Mouse (Mus musculus) myocyte (in vitro differentiated cells): Measurements from ENCODE around the gene Cirbp. TPM values are rescaled to one million over a fixed set of nuclear protein-coding genes. Genes with fewer than 3 reads are reported as not detected.

Experiments
- H3K27me3 ChIP-seq: one replicate; pipeline ENCODE4 v1.6.1; 2011; ENCODE audit not compliant: control insufficient read depth, insufficient read depth, insufficient read length
- H3K36me3 ChIP-seq: one replicate; pipeline ENCODE4 v1.6.1; 2011; ENCODE audit not compliant: control insufficient read depth, insufficient read depth
- H3K4me2 ChIP-seq: one replicate; pipeline ENCODE4 v1.6.1; 2011; ENCODE audit warnings: low read depth, control low read depth
- H3K4me3 ChIP-seq: one replicate; pipeline ENCODE4 v1.5.1; 2011; ENCODE audit warnings: mild to moderate bottlenecking, control low read depth, moderate library complexity
- H3K79me2 ChIP-seq: one replicate; pipeline ENCODE4 v1.6.1; 2011; ENCODE audit not compliant: control insufficient read depth, insufficient read depth
- H3ac ChIP-seq: one replicate; pipeline ENCODE4 v1.6.1; 2011; ENCODE audit not compliant: control insufficient read depth, insufficient read length
- CEBPB ChIP-seq: IDR thresholded peaks from 2 replicates; pipeline ENCODE4 v1.6.1; 2011; ENCODE audit warnings: mild to moderate bottlenecking, moderate library complexity; ENCODE audit not compliant: poor library complexity, insufficient read depth, severe bottlenecking
- E2F4 ChIP-seq: IDR thresholded peaks from one replicate; pipeline ENCODE4 v1.6.1; 2011; ENCODE audit warnings: mild to moderate bottlenecking, control low read depth, moderate library complexity; ENCODE audit not compliant: insufficient read depth
- MAX ChIP-seq: IDR thresholded peaks from one replicate; pipeline ENCODE4 v1.6.1; 2011; ENCODE audit warnings: low read depth, mild to moderate bottlenecking, control low read depth
- MYOD1 ChIP-seq, 3 experiments: IDR thresholded peaks; one replicate each; pipeline ENCODE4 v1.6.1; 2011; ENCODE audit warnings: control low read depth in 2 of 3, low read depth in 2 of 3, mild to moderate bottlenecking in 2 of 3, moderate library complexity in 1 of 3; ENCODE audit not compliant: insufficient read length in 2 of 3, control insufficient read depth in 1 of 3
- MYOG ChIP-seq, 3 experiments: IDR thresholded peaks; one replicate each; pipeline ENCODE4 v1.6.1; 2011; ENCODE audit warnings: control low read depth in 2 of 3, low read depth in 2 of 3, mild to moderate bottlenecking in 2 of 3; ENCODE audit not compliant: insufficient read length in 2 of 3, control insufficient read depth in 1 of 3, insufficient read depth in 1 of 3
- POLR2A ChIP-seq: IDR thresholded peaks from one replicate; pipeline ENCODE4 v1.6.1; 2011; ENCODE audit warnings: low read depth, mild to moderate bottlenecking, control low read depth, moderate library complexity; ENCODE audit not compliant: insufficient read length
- POLR2AphosphoS2 ChIP-seq: IDR thresholded peaks from one replicate; pipeline ENCODE4 v1.6.1; 2011; ENCODE audit warnings: low read depth, control low read depth; ENCODE audit not compliant: insufficient read length
- REST ChIP-seq: IDR thresholded peaks from one replicate; pipeline ENCODE4 v1.6.1; 2011; ENCODE audit warnings: mild to moderate bottlenecking, control low read depth, moderate library complexity; ENCODE audit not compliant: insufficient read depth, insufficient read length
- SRF ChIP-seq: IDR thresholded peaks from one replicate; pipeline ENCODE4 v1.6.1; 2011; ENCODE audit warnings: low read depth; ENCODE audit not compliant: control insufficient read depth, insufficient read length
- TCF12 ChIP-seq: IDR thresholded peaks from one replicate; pipeline ENCODE4 v1.6.1; 2011; ENCODE audit warnings: mild to moderate bottlenecking, control low read depth; ENCODE audit not compliant: poor library complexity, insufficient read depth, severe bottlenecking
- TCF3 ChIP-seq: IDR thresholded peaks from one replicate; pipeline ENCODE4 v1.6.1; 2011; ENCODE audit warnings: low read depth, control low read depth; ENCODE audit not compliant: insufficient read length
- USF1 ChIP-seq: IDR thresholded peaks from one replicate; pipeline ENCODE4 v1.6.1; 2011; ENCODE audit warnings: low read depth, mild to moderate bottlenecking, control low read depth, moderate library complexity
- polyA plus RNA-seq: library from polyadenylated mRNA; unstranded; fragments of >200 nt; fragmentation: generic; extraction: Trizol; gene quantifications from one replicate; pipeline ENCODE4 v1.2.1, GENCODE M21; 2012; ENCODE audit warnings: missing spikeins

The Cirbp gene
- polyA plus RNA-seq, result 54.2 TPM

GRCm38 (mm10) chr10:80165392-80166128 is at the start of gene Cirbp:
Cirbp (plus strand) TSS chr10:80165985.
- Histone ChIP-seq H3K4me2 (peak within 1 kb of the TSS; percentile 100), H3K79me2 (peaks cover 20% of the 10 kb centered on the region), H3K36me3 (no peaks in the 10 kb centered on the region), H3K27me3 (no peaks in the 10 kb centered on the region), H3ac (peak within 1 kb of the TSS; percentile 8), H3K4me3 (peak within 1 kb of the TSS; percentile 58)
- TF ChIP-seq TCF3, result peak; percentile 36
- TF ChIP-seq CEBPB, result no peak
- TF ChIP-seq POLR2A, result peak; percentile 39
- peak; percentile 65 for TF ChIP-seq TCF12
- TF ChIP-seq MYOD1 (IDR thresholded peaks at IDR 0.05; ENCODE audit: control insufficient read depth in 1 of 3, insufficient read length in 2 of 3, low read depth in 2 of 3), result peak in 2 of 3 experiments; percentile 79 to 95
- TF ChIP-seq USF1, result no peak
- TF ChIP-seq MAX, result no peak
- peak in 2 of 3 experiments; percentile 84 to 95 for TF ChIP-seq MYOG (IDR thresholded peaks at IDR 0.05; ENCODE audit: control insufficient read depth in 1 of 3, insufficient read depth in 1 of 3, insufficient read length in 2 of 3, low read depth in 2 of 3)
- TF ChIP-seq E2F4, result peak; percentile 1

- Histone ChIP-seq H3ac (peak overlapping the region; percentile 96), H3K36me3 (peaks cover 6% of the 10 kb centered on the region)
Observed at GRCm38 (mm10) chr10:80116563-80116926, 49.2 kb upstream of the Cirbp start.

GRCm38 (mm10) chr10:80116927-80117691 is 48.7 kb upstream of the Cirbp start:
- Histone ChIP-seq H3K27me3 (no peaks in the 10 kb centered on the region), H3K79me2 (peaks cover 64% of the 10 kb centered on the region), H3K36me3 (peaks cover 11% of the 10 kb centered on the region), H3K4me3 (peak overlapping the region; percentile 93), H3ac (peak overlapping the region; percentile 96), H3K4me2 (peak overlapping the region; percentile 97)
- TF ChIP-seq TCF12, result no peak
- TF ChIP-seq MYOG (IDR thresholded peaks at IDR 0.05; ENCODE audit: control insufficient read depth in 1 of 3, insufficient read depth in 1 of 3, insufficient read length in 2 of 3, low read depth in 2 of 3), result peak in 1 of 3 experiments; percentile 32
- no peak for TF ChIP-seq MYOD1 (IDR thresholded peaks at IDR 0.05; ENCODE audit: control insufficient read depth in 1 of 3, insufficient read length in 2 of 3, low read depth in 2 of 3)
- peak; percentile 9 for TF ChIP-seq POLR2A

More at GRCm38 (mm10) chr10:80116563-80116926, 49.2 kb upstream of the Cirbp start:
- peak overlapping the region; percentile 93 for H3K4me3 ChIP-seq
- H3K27me3 ChIP-seq, result no peaks in the 10 kb centered on the region
- TF ChIP-seq MYOG (IDR thresholded peaks at IDR 0.05; ENCODE audit: control insufficient read depth in 1 of 3, insufficient read depth in 1 of 3, insufficient read length in 2 of 3, low read depth in 2 of 3) (no peak), USF1 (no peak), REST (no peak), POLR2AphosphoS2 (peak; percentile 47)
- peak overlapping the region; percentile 97 for H3K4me2 ChIP-seq
- peaks cover 59% of the 10 kb centered on the region for H3K79me2 ChIP-seq

GRCm38 (mm10) chr10:80117736-80118135 is 48.0 kb upstream of the Cirbp start:
- no peak for TF ChIP-seq TCF3
- no peak for TF ChIP-seq CEBPB
- TF ChIP-seq MYOG (IDR thresholded peaks at IDR 0.05; ENCODE audit: control insufficient read depth in 1 of 3, insufficient read depth in 1 of 3, insufficient read length in 2 of 3, low read depth in 2 of 3), result peak in 1 of 3 experiments; percentile 44
- TF ChIP-seq POLR2A, result no peak
- no peak for TF ChIP-seq E2F4
- Histone ChIP-seq H3K27me3 (no peaks in the 10 kb centered on the region), H3K4me2 (peak overlapping the region; percentile 97), H3K36me3 (peaks cover 11% of the 10 kb centered on the region), H3ac (no peak overlapping the region), H3K79me2 (peaks cover 71% of the 10 kb centered on the region), H3K4me3 (peak overlapping the region; percentile 93)

- Histone ChIP-seq H3K36me3 (peaks cover 11% of the 10 kb centered on the region), H3K79me2 (peaks cover 79% of the 10 kb centered on the region), H3ac (no peak overlapping the region), H3K4me2 (peak overlapping the region; percentile 97), H3K4me3 (peak overlapping the region; percentile 93), H3K27me3 (no peaks in the 10 kb centered on the region)
- TF ChIP-seq TCF3, result peak; percentile 86
- TF ChIP-seq MYOD1 (IDR thresholded peaks at IDR 0.05; ENCODE audit: control insufficient read depth in 1 of 3, insufficient read length in 2 of 3, low read depth in 2 of 3), result peak in 2 of 3 experiments; percentile 97 to 98
- no peak for TF ChIP-seq CEBPB
- TF ChIP-seq E2F4, result no peak
- TF ChIP-seq MAX, result no peak
- no peak for TF ChIP-seq USF1
- no peak for TF ChIP-seq SRF
- no peak for TF ChIP-seq POLR2A
- no peak for TF ChIP-seq REST
- peak; percentile 64 for TF ChIP-seq TCF12
- peak; percentile 16 to 99 (median 97) for TF ChIP-seq MYOG (IDR thresholded peaks at IDR 0.05; ENCODE audit: control insufficient read depth in 1 of 3, insufficient read depth in 1 of 3, insufficient read length in 2 of 3, low read depth in 2 of 3)
- no peak for TF ChIP-seq POLR2AphosphoS2
Observed at GRCm38 (mm10) chr10:80118552-80118951, 47.2 kb upstream of the Cirbp start.
